Mouse (Mus musculus): ENCODE results near the gene Tmc6. TPM values are rescaled to one million over a fixed set of nuclear protein-coding genes. Genes with fewer than 3 reads are reported as not detected.

The Tmc6 gene
- polyA plus RNA-seq, 1 experiment from 2014 or later = 39.2 TPM

GRCm38 (mm10) chr11:117718838-117719237, 63.2 kb downstream of the Tmc6 start:
- 85% methylated on average over 3 of the region's 3 CpGs for WGBS
- Histone ChIP-seq H3K4me3 (replicated peaks; ENCODE audit: low read depth, low read length) (no peak overlapping the region), H3K9ac (ENCODE audit: low read depth, low read length) (no peak overlapping the region), H3K36me3 (ENCODE audit: insufficient read depth, low read length) (peaks cover 54% of the 10 kb centered on the region), H3K9me3 (replicated peaks; ENCODE audit: low read length) (no peaks in the 10 kb centered on the region), H3K4me1 (replicated peaks; ENCODE audit: insufficient read depth, low read length) (no peaks in the 10 kb centered on the region), H3K27ac (no peak overlapping the region), H3K27me3 (ENCODE audit: insufficient read depth, low read length) (no peaks in the 10 kb centered on the region), H3K4me2 (ENCODE audit: low read length) (no peak overlapping the region)
- no peak for TF ChIP-seq CTCF (IDR thresholded peaks at IDR 0.05; ENCODE audit: low read depth)
- ATAC-seq (replicated peaks; ENCODE audit: low FRiP score, low read depth) (no peak), DNase-seq (ENCODE audit: low spot score) (no peak)

Other genes with a start within 250 kb of the Tmc6 start
- 8.7 and 8.8 TPM in 2 replicates for gene Tnrc6c, start 127.9 kb downstream of the Tmc6 start, polyA plus RNA-seq (2015; fragmentation: Nextera tagmentation; extraction: Ambion mirVana)
- gene Tmc8, start 122 bp downstream of the Tmc6 start, polyA plus RNA-seq (2015; fragmentation: Nextera tagmentation; extraction: Ambion mirVana) = 2.3 and 3.6 TPM in 2 replicates
- gene 6030468B19Rik, start 15.5 kb upstream of the Tmc6 start, polyA plus RNA-seq (2015; fragmentation: Nextera tagmentation; extraction: Ambion mirVana) = not detected in 2 replicates
- gene Gm20708, start 27.5 kb upstream of the Tmc6 start, polyA plus RNA-seq (2015; fragmentation: Nextera tagmentation; extraction: Ambion mirVana) = 0.19 and 0.21 TPM in 2 replicates
- gene Syngr2, start 27.5 kb upstream of the Tmc6 start, polyA plus RNA-seq (2015; fragmentation: Nextera tagmentation; extraction: Ambion mirVana) = 107 and 115 TPM in 2 replicates
- gene Afmid, start 43.7 kb upstream of the Tmc6 start, polyA plus RNA-seq (2015; fragmentation: Nextera tagmentation; extraction: Ambion mirVana) = 4.5 and 5.4 TPM in 2 replicates
- gene Tk1, start 43.9 kb upstream of the Tmc6 start, polyA plus RNA-seq (2015; fragmentation: Nextera tagmentation; extraction: Ambion mirVana) = 51.6 and 64.0 TPM in 2 replicates
- gene Birc5, start 67.1 kb upstream of the Tmc6 start, polyA plus RNA-seq (2015; fragmentation: Nextera tagmentation; extraction: Ambion mirVana) = 145 and 155 TPM in 2 replicates
- gene Tmem235, start 78.6 kb upstream of the Tmc6 start, polyA plus RNA-seq (2015; fragmentation: Nextera tagmentation; extraction: Ambion mirVana) = not detected in 2 replicates
- gene Tha1, start 91.3 kb upstream of the Tmc6 start, polyA plus RNA-seq (2015; fragmentation: Nextera tagmentation; extraction: Ambion mirVana) = 6.4 and 7.1 TPM in 2 replicates
- gene Socs3, start 187.8 kb upstream of the Tmc6 start, polyA plus RNA-seq (2015; fragmentation: Nextera tagmentation; extraction: Ambion mirVana) = 11.7 and 14.4 TPM in 2 replicates
- 29.6 and 32.0 TPM in 2 replicates for gene Pgs1, start 204.1 kb upstream of the Tmc6 start, polyA plus RNA-seq (2015; fragmentation: Nextera tagmentation; extraction: Ambion mirVana)

All from kidney, postnatal 0 days (tissue).